Mouse (Mus musculus) activated CD4-positive, CD25-positive, alpha-beta regulatory T cell, adult 4 months (primary cell): Measurements from ENCODE around the gene Ap2a1. TPM values are rescaled to one million over a fixed set of nuclear protein-coding genes. Genes with fewer than 3 reads are reported as not detected.

Experiments
- polyA plus RNA-seq, 2 experiments: library from polyadenylated mRNA; unstranded; fragments of 100-300 nt; shearing (Covaris generic); gene quantifications; one replicate each; pipeline ENCODE4 v1.2.1; 2017

Gene Ap2a1
- polyA plus RNA-seq, 2 experiments from 2014 or later: 6.8 to 8.0 TPM

Other genes starting within 250 kb of the Ap2a1 start
- gene Izumo2, start 220.8 kb downstream of the Ap2a1 start, polyA plus RNA-seq: not detected
- gene Vrk3, start 181.1 kb downstream of the Ap2a1 start, polyA plus RNA-seq: 10 to 100 TPM; 60.2 to 68.7 TPM
- gene Zfp473, start 178.4 kb downstream of the Ap2a1 start, polyA plus RNA-seq: under 1 TPM; 0.33 to 0.60 TPM
- 10 to 100 TPM; 32.1 to 47.7 TPM for gene Nup62, start 113.4 kb downstream of the Ap2a1 start, polyA plus RNA-seq
- 1 to 10 TPM; 2.0 to 4.1 TPM for gene Il4i1, start 113.1 kb downstream of the Ap2a1 start, polyA plus RNA-seq
- gene Atf5, start 112.8 kb downstream of the Ap2a1 start, polyA plus RNA-seq: 1 to 10 TPM in 1 of 2 experiments, not detected in 1; 1.1 TPM
- 1 to 10 TPM; 3.0 to 4.7 TPM for gene Akt1s1, start 80.5 kb downstream of the Ap2a1 start, polyA plus RNA-seq
- gene Tbc1d17, start 80.4 kb downstream of the Ap2a1 start, polyA plus RNA-seq: 10 to 100 TPM; 41.0 to 63.7 TPM
- 10 to 100 TPM; 41.4 to 48.8 TPM for gene Pnkp, start 72.4 kb downstream of the Ap2a1 start, polyA plus RNA-seq
- gene Ptov1, start 59.7 kb downstream of the Ap2a1 start, polyA plus RNA-seq: 1 to 10 TPM; 1.3 to 2.3 TPM
- gene Med25, start 36.8 kb downstream of the Ap2a1 start, polyA plus RNA-seq: 10 to 100 TPM; 12.2 to 20.1 TPM
- gene Fuz, start 33.4 kb downstream of the Ap2a1 start, polyA plus RNA-seq: 10 to 100 TPM in 1 of 2 experiments, 1 to 10 TPM in 1; 7.3 to 19.3 TPM
- gene Tsks, start 13.7 kb upstream of the Ap2a1 start, polyA plus RNA-seq: not detected
- under 1 TPM; 0.80 to 0.98 TPM for gene Cpt1c, start 45.4 kb upstream of the Ap2a1 start, polyA plus RNA-seq
- 100 to 1,000 TPM in 1 of 2 experiments, 10 to 100 TPM in 1; 38.0 to 103 TPM for gene Prmt1, start 57.1 kb upstream of the Ap2a1 start, polyA plus RNA-seq
- 100 to 1,000 TPM in 1 of 2 experiments, 10 to 100 TPM in 1; 88.9 to 129 TPM for gene Irf3, start 68.2 kb upstream of the Ap2a1 start, polyA plus RNA-seq
- gene Bcl2l12, start 69.2 kb upstream of the Ap2a1 start, polyA plus RNA-seq: 10 to 100 TPM; 18.4 to 31.8 TPM
- 1 to 10 TPM; 8.6 to 8.7 TPM for gene Scaf1, start 86.9 kb upstream of the Ap2a1 start, polyA plus RNA-seq
- gene Rras, start 88.5 kb upstream of the Ap2a1 start, polyA plus RNA-seq: 1 to 10 TPM; 4.5 to 6.1 TPM
- 10 to 100 TPM in 1 of 2 experiments, 1 to 10 TPM in 1; 9.5 to 11.4 TPM for gene Prr12, start 123.4 kb upstream of the Ap2a1 start, polyA plus RNA-seq
- 100 to 1,000 TPM; 143 to 161 TPM for gene Nosip, start 132.9 kb upstream of the Ap2a1 start, polyA plus RNA-seq
- gene Prrg2, start 133.2 kb upstream of the Ap2a1 start, polyA plus RNA-seq: 1 to 10 TPM in 1 of 2 experiments, under 1 TPM in 1; 0.41 to 1.2 TPM
- 1 to 10 TPM; 4.7 to 5.4 TPM for gene Rcn3, start 162.7 kb upstream of the Ap2a1 start, polyA plus RNA-seq
- 1 to 10 TPM in 1 of 2 experiments, under 1 TPM in 1; 0.78 to 1.1 TPM for gene Fcgrt, start 174.4 kb upstream of the Ap2a1 start, polyA plus RNA-seq
- 1,000 to 10,000 TPM; 4,562 to 5,652 TPM for gene Rps11, start 194.9 kb upstream of the Ap2a1 start, polyA plus RNA-seq
- 1,000 to 10,000 TPM; 7,090 to 8,122 TPM for gene Rpl13a, start 199.3 kb upstream of the Ap2a1 start, polyA plus RNA-seq
- gene Gm45713, start 206.7 kb upstream of the Ap2a1 start, polyA plus RNA-seq: not detected
- 100 to 1,000 TPM; 118 to 125 TPM for gene Flt3l, start 206.9 kb upstream of the Ap2a1 start, polyA plus RNA-seq
- gene Pih1d1, start 224.8 kb upstream of the Ap2a1 start, polyA plus RNA-seq: 10 to 100 TPM; 44.4 to 53.0 TPM
- 10 to 100 TPM; 21.4 to 27.4 TPM for gene Aldh16a1, start 225.1 kb upstream of the Ap2a1 start, polyA plus RNA-seq
- not detected for gene Slc17a7, start 234.5 kb upstream of the Ap2a1 start, polyA plus RNA-seq